Mouse (Mus musculus) forebrain, embryonic 15.5 days (tissue): Measurements from ENCODE around the gene Tubb2b. TPM values are rescaled to one million over a fixed set of nuclear protein-coding genes. Genes with fewer than 3 reads are reported as not detected.

Experiments used
- ATAC-seq: fragments of 200-750 bp; cut with Nextera tagmentation; replicated peaks from 2 replicates; pipeline ENCODE4 v1.8.0; 2017; ENCODE audit warnings: mild to moderate bottlenecking, moderate TSS enrichment, moderate library complexity
- H3K27ac ChIP-seq: fragments of 300-500 bp; sonication (generic); replicated peaks from 2 replicates; pipeline ENCODE4 v1.5.1; 2015; ENCODE audit warnings: mild to moderate bottlenecking, inconsistent platforms
- H3K27me3 ChIP-seq: fragments of 300-500 bp; sonication (generic); 2 replicates; pipeline ENCODE4 v1.6.1; 2015; ENCODE audit warnings: inconsistent platforms
- H3K36me3 ChIP-seq: fragments of 300-500 bp; sonication (generic); 2 replicates; pipeline ENCODE4 v1.6.1; 2015; ENCODE audit warnings: mild to moderate bottlenecking, inconsistent platforms
- H3K4me1 ChIP-seq: fragments of 300-500 bp; sonication (generic); 2 replicates; pipeline ENCODE4 v1.6.1; 2015; ENCODE audit warnings: inconsistent platforms
- H3K4me2 ChIP-seq: fragments of 300-500 bp; sonication (generic); replicated peaks from 2 replicates; pipeline ENCODE4 v1.6.1; 2015; ENCODE audit warnings: mild to moderate bottlenecking, inconsistent platforms
- H3K4me3 ChIP-seq: fragments of 300-500 bp; sonication (generic); 2 replicates; pipeline ENCODE4 v1.5.1; 2015; ENCODE audit warnings: mild to moderate bottlenecking, inconsistent platforms
- H3K9ac ChIP-seq: fragments of 300-500 bp; sonication (generic); replicated peaks from 2 replicates; pipeline ENCODE4 v1.6.1; 2015; ENCODE audit warnings: mild to moderate bottlenecking, inconsistent platforms
- H3K9me3 ChIP-seq: fragments of 300-500 bp; sonication (generic); 2 replicates; pipeline ENCODE4 v1.6.1; 2016; ENCODE audit warnings: inconsistent platforms
- WGBS: fragments of 180-500 bp; shearing (Covaris S2); methylation state at CpG from one replicate; pipeline ENCODE4 v1.1.7; 2015; ENCODE audit warnings: mixed read lengths; 5-methylcytosine and 5-hydroxymethylcytosine counted together
- polyA plus RNA-seq: library from polyadenylated mRNA; unstranded; fragments of >200 nt; fragmentation: Nextera tagmentation; extraction: Ambion mirVana; gene quantifications from 2 replicates; pipeline ENCODE4 v1.2.1, GENCODE M21; 2015

The Tubb2b gene
- polyA plus RNA-seq, 1 experiment from 2014 or later = 926 TPM

GRCm38 (mm10) chr13:34133326-34134071, 3.2 kb upstream of the Tubb2b start:
- Histone ChIP-seq H3K9ac (peak overlapping the region; percentile 95), H3K27me3 (no peaks in the 10 kb centered on the region), H3K36me3 (no peaks in the 10 kb centered on the region), H3K9me3 (no peaks in the 10 kb centered on the region), H3K4me1 (peaks cover 45% of the 10 kb centered on the region), H3K27ac (peak overlapping the region; percentile 99), H3K4me2 (peak overlapping the region; percentile 70), H3K4me3 (peak overlapping the region; percentile 82)
- WGBS = under 1% methylated on average over 15 of the region's 15 CpGs
- ATAC-seq = no peak

GRCm38 (mm10) chr13:34132875-34133274, 2.6 kb upstream of the Tubb2b start:
- no peaks in the 10 kb centered on the region for H3K36me3 ChIP-seq
- H3K4me3 ChIP-seq = peak overlapping the region; percentile 82
- peak overlapping the region; percentile 99 for H3K27ac ChIP-seq
- peaks cover 45% of the 10 kb centered on the region for H3K4me1 ChIP-seq
- H3K9me3 ChIP-seq = no peaks in the 10 kb centered on the region
- WGBS = under 1% methylated on average over 6 of the region's 6 CpGs
- peak overlapping the region; percentile 95 for H3K9ac ChIP-seq
- peak overlapping the region; percentile 70 for H3K4me2 ChIP-seq
- no peak for ATAC-seq
- no peaks in the 10 kb centered on the region for H3K27me3 ChIP-seq

- peak overlapping the region; percentile 95 for H3K9ac ChIP-seq
- H3K4me2 ChIP-seq = peak overlapping the region; percentile 70
- H3K4me3 ChIP-seq = peak overlapping the region; percentile 82
- no peak for ATAC-seq
- no peaks in the 10 kb centered on the region for H3K9me3 ChIP-seq
- no peaks in the 10 kb centered on the region for H3K27me3 ChIP-seq
- no peaks in the 10 kb centered on the region for H3K36me3 ChIP-seq
- peak overlapping the region; percentile 99 for H3K27ac ChIP-seq
- 2% methylated on average over 15 of the region's 15 CpGs for WGBS
- peaks cover 45% of the 10 kb centered on the region for H3K4me1 ChIP-seq
Observed at GRCm38 (mm10) chr13:34132299-34132698, 2.0 kb upstream of the Tubb2b start.

- under 1% methylated on average over 10 of the region's 10 CpGs for WGBS
- Histone ChIP-seq H3K4me3 (peak overlapping the region; percentile 82), H3K4me2 (peak overlapping the region; percentile 70), H3K27me3 (no peaks in the 10 kb centered on the region), H3K27ac (peak overlapping the region; percentile 99), H3K9ac (peak overlapping the region; percentile 95), H3K9me3 (no peaks in the 10 kb centered on the region), H3K36me3 (peaks cover 2% of the 10 kb centered on the region), H3K4me1 (peaks cover 41% of the 10 kb centered on the region)
- peak; percentile 29 for ATAC-seq
Observed at GRCm38 (mm10) chr13:34131708-34132060, 1.4 kb upstream of the Tubb2b start.

- Histone ChIP-seq H3K4me3 (peak overlapping the region; percentile 82), H3K4me2 (peak overlapping the region; percentile 70), H3K9ac (peak overlapping the region; percentile 95), H3K36me3 (peaks cover 6% of the 10 kb centered on the region), H3K4me1 (peaks cover 40% of the 10 kb centered on the region), H3K9me3 (no peaks in the 10 kb centered on the region), H3K27me3 (no peaks in the 10 kb centered on the region), H3K27ac (peak overlapping the region; percentile 99)
- ATAC-seq = peak; percentile 67
- WGBS = under 1% methylated on average over 24 of the region's 24 CpGs
Observed at GRCm38 (mm10) chr13:34131011-34131707, 893 bp upstream of the Tubb2b start.

GRCm38 (mm10) chr13:34129485-34130225, 611 bp downstream of the Tubb2b start:
- peak overlapping the region; percentile 70 for H3K4me2 ChIP-seq
- WGBS = under 1% methylated on average over 31 of the region's 31 CpGs

GRCm38 (mm10) chr13:34128276-34129114, 1.8 kb downstream of the Tubb2b start:
- H3K27ac ChIP-seq = peak overlapping the region; percentile 99
- no peaks in the 10 kb centered on the region for H3K9me3 ChIP-seq
- no peaks in the 10 kb centered on the region for H3K27me3 ChIP-seq
- peaks cover 43% of the 10 kb centered on the region for H3K4me1 ChIP-seq
- peaks cover 29% of the 10 kb centered on the region for H3K36me3 ChIP-seq
- peak overlapping the region; percentile 95 for H3K9ac ChIP-seq
- H3K4me2 ChIP-seq = peak overlapping the region; percentile 70
- peak overlapping the region; percentile 82 for H3K4me3 ChIP-seq
- WGBS = 20% methylated on average over 9 of the region's 9 CpGs
- no peak for ATAC-seq

More at GRCm38 (mm10) chr13:34129485-34130225, 611 bp downstream of the Tubb2b start:
- Histone ChIP-seq H3K27ac (peak overlapping the region; percentile 99), H3K27me3 (no peaks in the 10 kb centered on the region), H3K36me3 (peaks cover 18% of the 10 kb centered on the region), H3K9me3 (no peaks in the 10 kb centered on the region), H3K4me1 (peaks cover 37% of the 10 kb centered on the region), H3K4me3 (peak overlapping the region; percentile 82), H3K9ac (peak overlapping the region; percentile 95)
- peak; percentile 6; the same call in 1 of the 2 replicates for ATAC-seq

GRCm38 (mm10) chr13:34125711-34126110, 4.6 kb downstream of the Tubb2b start:
- H3K9me3 ChIP-seq = no peaks in the 10 kb centered on the region
- H3K9ac ChIP-seq = peak overlapping the region; percentile 43
- H3K27me3 ChIP-seq = no peaks in the 10 kb centered on the region
- peaks cover 41% of the 10 kb centered on the region for H3K36me3 ChIP-seq
- H3K4me2 ChIP-seq = peak overlapping the region; percentile 96
- no peak for ATAC-seq
- 40% methylated on average over 4 of the region's 4 CpGs for WGBS
- H3K4me1 ChIP-seq = peaks cover 41% of the 10 kb centered on the region
- H3K27ac ChIP-seq = peak overlapping the region; percentile 36
- peak overlapping the region; percentile 49 for H3K4me3 ChIP-seq

GRCm38 (mm10) chr13:34120536-34120935, 9.7 kb downstream of the Tubb2b start:
- no peak for ATAC-seq
- H3K4me1 ChIP-seq = peaks cover 33% of the 10 kb centered on the region
- H3K9ac ChIP-seq = no peak overlapping the region
- WGBS = 98% methylated on average over 2 of the region's 2 CpGs
- H3K36me3 ChIP-seq = peaks cover 31% of the 10 kb centered on the region
- H3K4me2 ChIP-seq = no peak overlapping the region
- H3K27ac ChIP-seq = no peak overlapping the region
- no peaks in the 10 kb centered on the region for H3K27me3 ChIP-seq
- H3K9me3 ChIP-seq = no peaks in the 10 kb centered on the region
- H3K4me3 ChIP-seq = no peak overlapping the region

GRCm38 (mm10) chr13:34119406-34119805, 10.9 kb downstream of the Tubb2b start:
- no peak overlapping the region for H3K9ac ChIP-seq
- no peaks in the 10 kb centered on the region for H3K9me3 ChIP-seq
- peaks cover 21% of the 10 kb centered on the region for H3K36me3 ChIP-seq
- H3K4me3 ChIP-seq = no peak overlapping the region
- H3K4me1 ChIP-seq = peaks cover 22% of the 10 kb centered on the region
- no peak for ATAC-seq
- H3K4me2 ChIP-seq = no peak overlapping the region
- no peaks in the 10 kb centered on the region for H3K27me3 ChIP-seq
- H3K27ac ChIP-seq = no peak overlapping the region
- 82% methylated on average over 4 of the region's 4 CpGs for WGBS

- Histone ChIP-seq H3K9me3 (no peaks in the 10 kb centered on the region), H3K4me1 (peaks cover 16% of the 10 kb centered on the region), H3K36me3 (peaks cover 15% of the 10 kb centered on the region), H3K27me3 (no peaks in the 10 kb centered on the region), H3K4me3 (no peak overlapping the region), H3K9ac (no peak overlapping the region), H3K27ac (no peak overlapping the region), H3K4me2 (no peak overlapping the region)
- no peak for ATAC-seq
- WGBS = 88% methylated on average over 4 of the region's 4 CpGs
Observed at GRCm38 (mm10) chr13:34118816-34119215, 11.4 kb downstream of the Tubb2b start.
